Mouse (Mus musculus): ENCODE measurements around the gene Defb30. TPM values are rescaled to one million over a fixed set of nuclear protein-coding genes. Genes with fewer than 3 reads are reported as not detected.

Defb30 gene
- polyA plus RNA-seq, 1 experiment from 2014 or later, result not detected

GRCm38 (mm10) chr14:63054729-63055128 lies 5.0 kb upstream of the Defb30 start:
- WGBS, result 38% methylated on average over 6 of the region's 6 CpGs
- H3K9me3 ChIP-seq (ENCODE audit: control insufficient read depth), result no peaks in the 10 kb centered on the region
- ATAC-seq, result 0 out of 2 replicates have a peak, but pooled peaks have one; percentile 13

DNA sequence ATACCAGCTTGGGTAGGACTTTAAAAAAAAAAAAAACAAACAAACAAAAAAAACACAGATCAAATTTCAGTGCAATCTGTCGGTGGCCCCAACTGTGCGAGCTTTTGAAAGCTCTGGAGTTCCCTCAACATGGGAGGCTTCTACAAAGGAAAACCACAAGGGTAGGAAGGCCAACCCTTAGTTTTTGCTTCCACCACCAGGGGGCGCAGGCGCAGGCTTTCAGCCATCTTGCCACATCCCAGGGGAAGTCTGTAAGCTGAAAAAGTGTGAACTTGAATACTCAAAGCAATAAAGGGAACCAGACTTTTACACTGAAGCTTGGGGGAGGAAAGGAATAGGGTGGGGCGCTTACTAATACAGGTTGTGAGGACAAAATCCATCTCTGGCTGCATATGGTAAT lies 1.0 kb upstream of the Defb30 start:
- Histone ChIP-seq H3K4me1 (replicated peaks; ENCODE audit: control insufficient read depth, insufficient read depth, low read length) (no peaks in the 10 kb centered on the region), H3K4me2 (replicated peaks; ENCODE audit: low read depth) (no peak overlapping the region), H3K9me3 (ENCODE audit: control insufficient read depth) (no peaks in the 10 kb centered on the region), H3K27ac (ENCODE audit: low read depth, low read length) (no peak overlapping the region), H3K9ac (ENCODE audit: low read depth, low read length) (no peak overlapping the region), H3K4me3 (ENCODE audit: low read depth, low read length) (no peak overlapping the region), H3K27me3 (replicated peaks; ENCODE audit: control insufficient read depth, insufficient read depth, low read length) (no peaks in the 10 kb centered on the region), H3K36me3 (ENCODE audit: control insufficient read depth, insufficient read depth) (no peaks in the 10 kb centered on the region)
- peak; percentile 19; the same call in 1 of the 2 replicates for ATAC-seq
- 31% methylated on average over 5 of the region's 5 CpGs for WGBS
- peak; percentile 85 for TF ChIP-seq CTCF (IDR thresholded peaks at IDR 0.05; ENCODE audit: low read depth)

More at GRCm38 (mm10) chr14:63054729-63055128, 5.0 kb upstream of the Defb30 start:
- Histone ChIP-seq H3K9ac (ENCODE audit: low read depth, low read length) (no peak overlapping the region), H3K36me3 (ENCODE audit: control insufficient read depth, insufficient read depth) (no peaks in the 10 kb centered on the region), H3K4me1 (replicated peaks; ENCODE audit: control insufficient read depth, insufficient read depth, low read length) (no peaks in the 10 kb centered on the region), H3K27ac (ENCODE audit: low read depth, low read length) (no peak overlapping the region), H3K27me3 (replicated peaks; ENCODE audit: control insufficient read depth, insufficient read depth, low read length) (no peaks in the 10 kb centered on the region), H3K4me2 (replicated peaks; ENCODE audit: low read depth) (no peak overlapping the region), H3K4me3 (ENCODE audit: low read depth, low read length) (no peak overlapping the region)
- peak; percentile 35; the same call in 1 of the 2 replicates for TF ChIP-seq CTCF (IDR thresholded peaks at IDR 0.05; ENCODE audit: low read depth)

GRCm38 (mm10) chr14:63046691-63047090 lies 3.1 kb downstream of the Defb30 start, which contains the start of gene Defb42:
Gene Defb42 (plus strand): TSS chr14:63046991.
- Histone ChIP-seq H3K9me3 (ENCODE audit: control insufficient read depth) (no peaks in the 10 kb centered on the region), H3K27ac (ENCODE audit: low read depth, low read length) (no peak within 1 kb of the TSS), H3K4me1 (replicated peaks; ENCODE audit: control insufficient read depth, insufficient read depth, low read length) (no peaks in the 10 kb centered on the region), H3K36me3 (ENCODE audit: control insufficient read depth, insufficient read depth) (no peaks in the 10 kb centered on the region), H3K4me3 (ENCODE audit: low read depth, low read length) (no peak within 1 kb of the TSS), H3K27me3 (replicated peaks; ENCODE audit: control insufficient read depth, insufficient read depth, low read length) (no peaks in the 10 kb centered on the region), H3K9ac (ENCODE audit: low read depth, low read length) (no peak within 1 kb of the TSS), H3K4me2 (replicated peaks; ENCODE audit: low read depth) (no peak within 1 kb of the TSS)
- 72% methylated on average over 3 of the region's 3 CpGs for WGBS
- no peak for ATAC-seq
- TF ChIP-seq CTCF (IDR thresholded peaks at IDR 0.05; ENCODE audit: low read depth), result no peak

DNA sequence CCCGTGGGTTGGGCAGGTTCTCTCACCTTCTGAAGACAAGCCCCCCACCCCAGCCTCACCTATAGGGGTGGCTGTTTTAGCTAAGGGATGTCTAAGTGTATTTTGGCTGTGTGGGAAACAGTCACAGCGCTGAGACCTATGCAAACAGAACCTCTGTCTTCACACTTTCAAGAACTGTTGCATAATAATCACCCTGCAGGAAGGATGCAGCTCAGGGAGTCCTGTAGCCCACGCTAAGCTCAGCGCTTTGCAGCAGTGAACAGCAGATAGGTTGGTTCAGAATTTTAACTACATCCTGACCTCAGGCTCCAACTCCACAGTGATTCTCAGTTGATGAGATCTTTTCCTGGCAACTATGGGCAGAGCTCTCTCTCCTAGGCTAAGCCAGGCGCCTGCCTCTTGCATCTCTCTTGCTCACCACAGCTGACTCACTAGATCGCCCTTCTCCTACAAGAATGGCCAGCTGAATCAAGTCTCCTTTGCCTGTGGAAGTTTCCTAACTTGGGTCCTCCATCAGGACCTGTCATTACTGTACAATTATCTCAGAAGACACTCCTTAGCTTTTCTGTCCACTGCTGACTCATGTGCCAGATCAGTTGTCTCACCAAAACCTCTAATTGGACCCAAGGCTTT lies 29.1 kb downstream of the Defb30 start:
- Histone ChIP-seq H3K36me3 (ENCODE audit: control insufficient read depth, insufficient read depth) (no peaks in the 10 kb centered on the region), H3K4me2 (replicated peaks; ENCODE audit: low read depth) (no peak overlapping the region), H3K27me3 (replicated peaks; ENCODE audit: control insufficient read depth, insufficient read depth, low read length) (no peaks in the 10 kb centered on the region), H3K4me3 (ENCODE audit: low read depth, low read length) (no peak overlapping the region), H3K9ac (ENCODE audit: low read depth, low read length) (no peak overlapping the region), H3K9me3 (ENCODE audit: control insufficient read depth) (no peaks in the 10 kb centered on the region), H3K27ac (ENCODE audit: low read depth, low read length) (no peak overlapping the region), H3K4me1 (replicated peaks; ENCODE audit: control insufficient read depth, insufficient read depth, low read length) (no peaks in the 10 kb centered on the region)
- ATAC-seq, result no peak
- TF ChIP-seq CTCF (IDR thresholded peaks at IDR 0.05; ENCODE audit: low read depth), result no peak
- WGBS, result 55% methylated on average over 6 of the region's 6 CpGs

GRCm38 (mm10) chr14:63014667-63015066 lies 35.1 kb downstream of the Defb30 start:
- no peak for ATAC-seq
- H3K4me2 ChIP-seq (replicated peaks; ENCODE audit: low read depth), result no peak overlapping the region
- H3K9ac ChIP-seq (ENCODE audit: low read depth, low read length), result no peak overlapping the region
- H3K27me3 ChIP-seq (replicated peaks; ENCODE audit: control insufficient read depth, insufficient read depth, low read length), result no peaks in the 10 kb centered on the region
- H3K36me3 ChIP-seq (ENCODE audit: control insufficient read depth, insufficient read depth), result no peaks in the 10 kb centered on the region
- no peak overlapping the region for H3K4me3 ChIP-seq (ENCODE audit: low read depth, low read length)
- 84% methylated on average over 4 of the region's 4 CpGs for WGBS
- H3K4me1 ChIP-seq (replicated peaks; ENCODE audit: control insufficient read depth, insufficient read depth, low read length), result no peaks in the 10 kb centered on the region
- TF ChIP-seq CTCF (IDR thresholded peaks at IDR 0.05; ENCODE audit: low read depth), result no peak
- H3K27ac ChIP-seq (ENCODE audit: low read depth, low read length), result no peak overlapping the region
- H3K9me3 ChIP-seq (ENCODE audit: control insufficient read depth), result 0 out of 2 replicates have a peak, but pooled peaks cover 2% of the 10 kb centered on the region

GRCm38 (mm10) chr14:63013082-63013481 lies 36.7 kb downstream of the Defb30 start:
- Histone ChIP-seq H3K4me3 (ENCODE audit: low read depth, low read length) (no peak overlapping the region), H3K36me3 (ENCODE audit: control insufficient read depth, insufficient read depth) (no peaks in the 10 kb centered on the region), H3K27me3 (replicated peaks; ENCODE audit: control insufficient read depth, insufficient read depth, low read length) (no peaks in the 10 kb centered on the region), H3K4me2 (replicated peaks; ENCODE audit: low read depth) (no peak overlapping the region), H3K4me1 (replicated peaks; ENCODE audit: control insufficient read depth, insufficient read depth, low read length) (no peaks in the 10 kb centered on the region), H3K9ac (ENCODE audit: low read depth, low read length) (no peak overlapping the region), H3K27ac (ENCODE audit: low read depth, low read length) (no peak overlapping the region), H3K9me3 (ENCODE audit: control insufficient read depth) (0 out of 2 replicates have a peak, but pooled peaks cover 2% of the 10 kb centered on the region)
- TF ChIP-seq CTCF (IDR thresholded peaks at IDR 0.05; ENCODE audit: low read depth), result no peak
- no peak for ATAC-seq
- WGBS, result 72% methylated on average over 4 of the region's 4 CpGs
